Mouse (Mus musculus) natural killer cell, adult 2 months (primary cell): ENCODE results near the gene Ckm.

Experiments
- DNase-seq, 2 experiments: peaks; one replicate each; pipeline ENCODE4 v3.0.0; 2022; ENCODE audit warnings: low spot score in 2 of 2

Ckm gene

GRCm38 (mm10) chr7:19466602-19467145 lies 62.1 kb downstream of the Ckm start:
- DNase-seq = no peak

- no peak for DNase-seq
Observed at GRCm38 (mm10) chr7:19467638-19468037, 63.1 kb downstream of the Ckm start.

- no peak for DNase-seq
Observed at GRCm38 (mm10) chr7:19468279-19468678, 63.7 kb downstream of the Ckm start.

- no peak for DNase-seq
Observed at GRCm38 (mm10) chr7:19469404-19469803, 64.8 kb downstream of the Ckm start.

GRCm38 (mm10) chr7:19470308-19470707 lies 65.7 kb downstream of the Ckm start:
- no peak for DNase-seq

GRCm38 (mm10) chr7:19472403-19472802 lies 67.8 kb downstream of the Ckm start:
- peak in 1 of 2 experiments; percentile 14 for DNase-seq
